Mouse (Mus musculus) spleen, adult 12 weeks (tissue): ENCODE measurements around the gene Pym1.

Source experiments
- DNase-seq: peaks from one replicate; pipeline ENCODE4 v3.0.0; 2022; ENCODE audit warnings: low spot score

Pym1 gene

GRCm38 (mm10) chr10:128804271-128805091 is 56.8 kb downstream of the Pym1 start, which contains the start of gene Tmem198b:
Gene Tmem198b (minus strand): TSS chr10:128804370.
- DNase-seq, result peak; percentile 28

- peak; percentile 90 for DNase-seq
Measured at GRCm38 (mm10) chr10:128805092-128806000, 57.7 kb downstream of the Pym1 start.

- DNase-seq, result no peak
Measured at GRCm38 (mm10) chr10:128806086-128806485, 58.4 kb downstream of the Pym1 start.

- DNase-seq, result no peak
Measured at GRCm38 (mm10) chr10:128807018-128807417, 59.3 kb downstream of the Pym1 start.
